Mouse (Mus musculus): ENCODE results near the gene Tm4sf5.
"Not testable (repeated sequence)": the region's sequence is repeated elsewhere in the genome, so short reads cannot be mapped to it uniquely, and the experiment has no call there.

Tm4sf5 gene

DNA sequence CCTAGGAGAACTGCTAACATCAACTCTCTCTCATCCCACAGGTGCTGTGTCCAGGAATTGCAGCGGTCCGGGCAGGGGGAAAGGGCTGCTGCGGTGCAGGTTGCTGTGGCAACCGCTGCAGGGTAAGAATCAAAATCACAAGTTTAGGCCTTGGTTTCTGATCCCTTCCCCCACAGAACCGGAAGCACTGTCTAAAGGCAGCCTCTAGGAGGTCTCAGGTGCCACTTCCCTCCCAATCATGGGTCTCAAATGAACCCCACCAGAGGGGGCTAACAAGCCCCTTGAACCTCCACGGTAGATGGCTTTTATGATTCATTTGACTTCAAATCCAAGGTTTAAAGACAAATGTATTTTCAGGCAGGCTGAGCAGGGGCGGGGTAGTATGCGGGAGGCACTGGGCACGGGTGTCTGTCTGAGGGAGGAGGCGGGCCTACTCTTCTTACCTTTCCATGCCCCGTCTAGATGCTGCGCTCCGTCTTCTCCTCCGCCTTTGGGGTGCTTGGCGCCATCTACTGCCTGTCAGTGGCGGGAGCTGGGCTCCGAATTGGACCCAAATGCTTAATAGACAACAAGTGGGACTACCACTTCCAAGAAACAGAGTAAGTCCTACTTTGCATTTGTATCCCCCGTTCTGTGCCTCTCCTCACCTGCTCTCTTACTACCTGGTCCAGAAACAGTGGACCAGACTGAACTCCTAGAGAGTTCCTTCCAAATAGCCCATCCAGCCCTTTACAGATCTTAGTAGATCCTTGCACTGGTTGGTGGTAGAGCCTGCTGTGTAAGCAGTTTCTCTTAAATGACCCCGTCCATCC lies 4.9 kb downstream of the Tm4sf5 start:
- peak; percentile 30 for DNase-seq (ENCODE audit: low read depth, low spot score)

DNA sequence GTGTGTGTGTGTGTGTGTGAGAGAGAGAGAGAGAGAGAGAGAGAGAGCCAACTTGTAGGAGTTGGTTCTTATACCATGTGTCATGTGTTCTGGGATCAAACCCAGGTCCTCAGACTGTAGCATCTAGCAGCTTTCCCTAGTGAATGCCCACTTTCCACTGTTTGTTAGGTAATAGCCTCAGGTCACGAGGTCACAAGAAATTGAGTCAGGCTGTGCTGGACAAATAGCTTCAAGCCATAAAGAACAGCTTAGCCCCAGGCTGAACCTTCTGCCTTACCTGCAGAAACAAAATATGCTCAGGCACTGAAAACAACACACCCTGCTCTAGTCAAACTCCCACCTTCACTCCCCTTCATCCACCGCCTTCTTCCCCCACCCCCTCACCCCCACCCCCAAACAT lies 6.2 kb downstream of the Tm4sf5 start:
- no peak for DNase-seq (ENCODE audit: low read depth, low spot score)

DNA sequence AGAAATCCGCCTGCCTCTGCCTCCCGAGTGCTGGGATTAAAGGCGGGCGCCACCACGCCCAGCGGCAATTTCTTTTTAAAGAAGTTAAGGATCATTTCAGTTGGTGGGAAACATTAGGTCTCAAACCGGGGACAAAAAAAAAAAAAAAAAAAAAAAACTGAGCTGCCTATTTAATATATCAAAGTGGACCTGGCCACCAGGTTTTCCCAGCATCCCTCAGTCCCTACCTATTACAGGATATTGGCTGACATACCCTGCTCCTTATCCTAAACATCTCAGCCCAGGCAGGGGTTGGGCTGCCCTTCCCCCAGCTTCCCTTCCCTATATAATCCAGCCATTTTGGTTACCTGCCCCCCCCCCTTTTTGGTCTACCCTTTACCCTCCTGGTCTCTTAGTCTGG lies 6.8 kb downstream of the Tm4sf5 start:
- DNase-seq (ENCODE audit: low read depth, low spot score) = no peak

DNA sequence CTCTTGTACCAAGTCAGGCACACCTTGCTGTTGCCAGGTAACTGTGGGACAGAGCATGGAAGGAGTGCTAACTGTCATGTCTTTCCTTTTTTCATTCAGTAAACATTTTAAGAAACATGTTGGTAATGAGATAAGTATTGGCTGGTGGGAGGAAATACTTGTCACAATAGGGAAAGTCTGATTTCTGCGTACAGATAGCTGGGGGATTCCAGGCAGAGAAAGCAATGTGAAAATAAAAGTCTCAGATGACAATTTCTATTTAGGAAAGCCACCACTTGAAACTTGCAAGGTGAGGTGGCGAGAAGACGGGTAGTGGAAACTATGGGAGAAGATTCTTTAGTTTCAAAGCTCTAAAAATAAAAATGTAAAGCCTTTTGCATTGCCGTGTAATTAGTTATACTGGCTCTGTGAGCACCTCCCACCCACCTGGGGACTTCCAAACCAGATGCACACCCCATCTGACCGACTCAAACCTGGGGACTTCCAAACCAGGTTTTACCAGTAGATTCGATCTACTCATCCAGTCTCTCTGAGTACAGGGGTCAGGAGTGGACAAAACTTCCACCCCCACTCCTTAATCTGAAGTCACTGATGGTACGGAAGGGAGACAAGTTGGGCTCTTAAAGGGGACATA lies 7.8 kb downstream of the Tm4sf5 start:
- DNase-seq (ENCODE audit: low read depth, low spot score) = no peak

DNA sequence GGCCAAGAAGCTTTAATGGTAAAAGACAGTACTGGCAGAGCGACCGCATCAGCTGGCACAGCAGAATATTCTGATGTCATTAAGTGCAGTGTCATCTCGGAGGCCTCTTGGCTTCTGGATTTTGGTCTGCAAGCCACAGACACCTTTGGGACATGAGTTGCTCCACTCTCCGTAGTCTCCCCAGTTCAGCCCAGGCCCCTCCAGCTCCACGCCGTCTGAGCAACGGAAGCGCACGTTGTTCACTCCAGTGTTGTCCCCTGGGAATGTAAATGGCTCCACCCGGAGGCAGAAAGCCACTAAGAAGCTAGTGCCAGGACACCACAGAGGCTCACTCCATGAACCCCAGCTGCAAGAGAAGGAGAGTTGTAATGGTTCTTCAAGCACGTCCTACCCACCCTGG lies 8.5 kb downstream of the Tm4sf5 start:
- DNase-seq (ENCODE audit: low read depth, low spot score) = no peak

DNA sequence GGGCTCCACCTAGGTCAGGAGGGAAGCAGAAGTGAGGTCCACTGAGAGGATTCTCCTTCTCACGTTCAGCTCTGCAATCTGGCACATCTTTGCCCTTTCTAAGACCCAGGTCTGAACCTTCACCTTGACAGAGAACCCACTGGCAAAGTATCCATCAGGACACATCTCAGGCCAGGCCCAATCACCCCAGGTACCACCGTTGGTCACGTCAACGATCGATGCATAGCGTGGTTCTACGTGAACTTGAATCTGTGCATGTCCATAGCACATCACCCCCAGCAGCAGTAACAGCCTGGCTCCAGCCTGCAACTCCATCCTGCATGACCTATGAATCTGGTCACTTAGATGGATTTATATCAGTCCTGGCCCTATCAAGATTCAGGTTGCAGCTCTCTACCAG lies 9.2 kb downstream of the Tm4sf5 start, which contains the start of gene Vmo1:
Gene Vmo1, minus strand, starts transcription at position 329 of the 400 bp plus-strand sequence.
- no peak for DNase-seq (ENCODE audit: low read depth, low spot score)

DNA sequence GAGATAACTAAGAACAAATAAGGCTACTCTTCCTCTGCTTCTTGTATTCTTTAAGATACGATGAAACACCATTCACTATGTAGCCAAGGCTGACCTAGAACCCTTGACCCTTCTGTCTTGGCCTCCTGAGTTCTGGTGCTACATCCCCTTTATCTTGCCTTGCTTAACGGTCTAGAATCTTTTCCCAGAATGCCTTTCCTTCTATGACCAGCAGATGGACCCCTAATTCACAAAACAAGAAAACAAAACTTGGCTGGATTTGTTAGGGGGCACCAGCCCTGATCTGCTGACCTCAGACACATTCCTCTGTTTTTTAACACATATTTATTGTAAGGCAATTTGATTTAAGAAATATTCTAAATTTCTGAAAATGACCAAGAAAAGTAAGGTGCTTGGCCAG lies 11.3 kb downstream of the Tm4sf5 start:
- DNase-seq (ENCODE audit: low read depth, low spot score) = peak; percentile 75

DNA sequence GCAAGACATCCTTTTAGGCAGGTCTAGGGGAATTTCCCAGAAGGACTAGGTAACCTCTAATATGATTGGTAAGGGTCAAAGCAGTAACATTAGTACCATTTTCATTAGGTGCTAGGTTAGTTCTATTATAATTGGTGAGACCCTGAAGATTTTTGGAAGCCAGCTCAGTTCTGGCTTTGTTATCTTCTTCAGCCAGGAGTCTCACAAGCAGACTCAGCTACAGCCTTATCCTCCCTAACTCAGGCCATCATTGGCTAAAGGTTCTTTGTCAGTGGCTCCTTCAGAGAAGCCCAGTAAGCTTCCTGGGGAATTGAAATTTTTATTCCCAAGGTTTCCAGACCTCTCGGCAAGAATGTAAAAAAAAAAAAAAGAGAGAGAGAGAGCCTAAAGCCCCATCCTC lies 13.4 kb downstream of the Tm4sf5 start:
- DNase-seq (ENCODE audit: low read depth, low spot score) = no peak

DNA sequence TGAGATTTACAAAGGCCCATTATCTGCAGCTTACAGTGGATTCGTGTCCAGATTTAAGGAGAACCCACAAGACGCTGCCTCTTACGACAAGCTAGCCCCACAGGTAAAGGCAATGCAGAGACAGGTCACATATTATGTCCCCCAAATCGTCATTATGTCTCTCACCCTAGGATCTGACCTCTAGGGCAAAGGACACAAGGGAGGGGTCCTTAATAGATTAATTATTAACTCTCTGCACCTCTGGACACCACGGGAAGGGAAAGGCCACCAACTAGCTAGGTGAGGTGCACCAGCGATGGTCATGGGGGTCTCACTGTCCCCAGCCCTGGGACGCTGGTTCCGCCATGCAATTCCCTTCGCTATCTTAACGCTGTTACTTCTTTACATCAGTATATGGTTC lies 13.9 kb downstream of the Tm4sf5 start, which contains the start of gene Gltpd2:
Gene Gltpd2, plus strand, starts transcription at position 274 of the 400 bp plus-strand sequence.
- DNase-seq (ENCODE audit: low read depth, low spot score) = no peak

DNA sequence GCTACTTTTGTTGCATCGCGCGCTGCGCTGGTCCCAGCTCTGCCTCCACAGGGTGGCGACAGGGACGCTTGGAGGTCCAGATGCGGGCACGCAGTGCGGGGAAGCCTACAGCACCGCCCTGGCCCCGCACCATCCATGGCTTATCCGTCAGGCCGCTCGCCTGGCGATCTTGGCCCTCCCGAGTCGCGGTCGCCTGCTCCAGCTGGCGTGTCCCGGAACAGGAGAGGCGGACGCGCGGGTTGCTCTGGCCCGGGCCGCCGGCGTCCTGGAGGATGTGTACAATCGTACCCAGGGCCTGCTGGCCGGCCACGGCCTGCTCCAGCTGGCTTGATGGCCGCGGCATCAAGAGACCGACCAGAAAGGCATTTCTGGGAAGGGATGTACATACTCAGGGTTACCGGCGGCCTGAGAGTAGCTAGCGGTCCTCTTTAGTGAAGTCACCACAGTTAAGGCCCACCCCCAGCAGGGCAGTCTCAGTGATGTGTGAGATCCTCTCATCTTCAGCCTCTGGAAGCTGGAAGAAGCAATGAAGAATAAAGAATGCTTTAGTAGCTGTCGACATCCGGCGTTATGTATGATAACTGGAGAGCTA lies 15.2 kb downstream of the Tm4sf5 start:
- DNase-seq (ENCODE audit: low read depth, low spot score) = peak; percentile 31

DNA sequence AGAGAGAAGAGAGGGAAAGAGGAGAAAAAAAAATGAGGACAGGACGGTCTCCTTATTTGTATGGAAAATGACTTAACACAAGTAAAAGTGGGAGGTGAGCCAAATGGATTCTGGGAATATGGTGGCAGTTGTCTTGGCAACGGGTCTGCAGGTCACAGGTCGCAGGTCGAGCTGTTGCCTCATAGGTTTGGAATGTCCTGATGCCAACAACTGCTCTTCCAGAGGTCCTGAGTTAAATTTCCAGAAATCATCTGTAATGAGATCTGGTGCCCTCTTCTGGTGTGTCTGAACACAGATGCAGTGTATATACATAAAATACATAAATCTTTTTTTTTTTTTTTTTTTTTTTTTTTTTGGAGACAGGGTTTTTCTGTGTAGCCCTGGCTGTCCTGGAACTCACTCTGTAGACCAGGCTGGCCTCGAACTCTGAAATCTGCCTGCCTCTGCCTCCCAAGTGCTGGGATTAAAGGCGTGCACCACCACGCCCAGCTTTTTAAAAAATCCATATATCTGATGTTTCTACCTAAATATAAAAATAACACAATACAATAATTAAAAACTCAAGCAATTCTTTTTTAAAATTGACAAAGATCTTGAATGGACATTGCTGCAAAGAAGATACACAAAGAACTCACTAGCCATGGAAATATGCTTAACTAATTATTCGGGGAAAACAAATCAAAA lies 18.4 kb downstream of the Tm4sf5 start:
- peak; percentile 56 for DNase-seq (ENCODE audit: low read depth, low spot score)

DNA sequence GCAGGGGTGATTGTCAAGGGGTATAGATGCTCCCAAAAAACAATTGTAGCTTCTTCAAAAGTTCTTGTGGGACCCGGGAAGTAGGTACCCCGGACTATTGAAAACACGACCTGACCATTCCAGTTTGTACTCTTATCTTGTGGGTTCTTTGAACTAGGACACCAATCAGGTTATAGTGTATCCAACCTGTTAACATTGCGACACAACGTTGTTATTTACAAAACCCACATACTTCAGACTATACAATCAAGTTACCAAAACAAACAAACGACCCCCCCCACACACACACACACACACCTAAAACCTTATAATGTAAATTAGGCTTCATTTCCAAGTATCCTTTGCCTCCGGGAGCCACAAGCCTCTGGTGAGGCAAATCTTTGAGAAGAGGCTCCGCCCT lies 19.7 kb downstream of the Tm4sf5 start:
- no peak for DNase-seq (ENCODE audit: low read depth, low spot score)

DNA sequence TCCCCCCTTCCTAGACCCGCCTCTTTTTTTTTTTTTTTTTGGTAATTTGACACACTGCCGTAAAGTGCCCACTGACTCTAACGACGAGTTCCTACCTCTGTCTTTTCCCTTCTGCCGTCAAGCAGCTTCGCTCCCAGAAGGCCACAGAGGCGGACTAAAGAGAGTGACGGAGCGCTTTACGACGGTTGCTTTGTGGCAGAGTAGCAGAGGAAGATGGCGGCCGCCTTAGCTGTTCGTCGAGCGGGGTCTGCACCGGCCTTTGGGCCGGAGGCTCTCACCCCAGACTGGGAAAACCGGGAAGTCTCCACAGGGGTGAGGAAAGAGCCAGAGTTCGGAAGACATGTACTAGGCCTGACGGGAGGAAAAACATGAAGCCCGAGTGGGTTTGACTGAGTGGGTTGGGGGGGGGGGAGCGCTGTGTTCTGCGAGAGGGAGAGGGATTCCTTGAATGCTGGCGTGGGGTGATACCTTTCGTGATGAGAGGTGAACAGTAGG lies 20.2 kb downstream of the Tm4sf5 start, which contains the start of gene Psmb6:
Gene Psmb6, plus strand, starts transcription at position 184 of the 495 bp plus-strand sequence.
- DNase-seq (ENCODE audit: low read depth, low spot score) = peak; percentile 97

DNA sequence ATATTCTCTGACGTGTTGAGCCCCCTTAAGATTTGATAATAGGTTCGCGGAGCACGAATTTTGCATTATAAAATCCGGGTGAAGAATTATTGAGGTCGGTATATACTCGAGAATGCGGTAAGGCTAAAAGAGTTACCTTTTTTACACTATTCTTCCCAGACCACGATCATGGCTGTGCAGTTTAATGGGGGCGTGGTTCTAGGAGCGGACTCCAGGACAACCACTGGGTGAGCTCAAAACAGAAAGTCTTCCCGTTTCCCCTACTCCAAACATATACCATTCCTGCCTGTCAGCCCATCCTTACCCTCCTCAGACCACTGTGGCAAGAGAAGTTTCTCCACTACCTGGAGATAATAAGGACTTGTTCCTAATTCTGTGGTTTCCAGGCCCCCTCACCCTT lies 20.7 kb downstream of the Tm4sf5 start:
- DNase-seq (ENCODE audit: low read depth, low spot score) = no peak

DNA sequence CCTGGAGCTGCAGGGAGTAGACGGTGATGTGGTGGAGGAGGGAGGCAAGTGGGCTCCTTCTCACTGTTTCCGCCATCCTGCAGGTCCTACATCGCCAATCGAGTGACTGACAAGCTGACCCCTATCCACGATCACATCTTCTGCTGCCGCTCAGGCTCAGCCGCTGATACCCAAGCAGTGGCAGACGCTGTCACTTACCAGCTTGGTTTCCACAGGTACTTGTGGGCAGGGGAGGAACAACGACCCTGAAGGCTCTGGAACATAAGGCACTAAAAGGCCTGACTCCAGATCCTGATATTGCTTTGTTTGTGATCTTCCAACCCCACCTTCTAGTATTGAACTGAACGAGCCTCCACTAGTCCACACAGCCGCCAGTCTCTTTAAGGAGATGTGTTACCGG lies 21.2 kb downstream of the Tm4sf5 start:
- DNase-seq (ENCODE audit: low read depth, low spot score) = no peak

DNA sequence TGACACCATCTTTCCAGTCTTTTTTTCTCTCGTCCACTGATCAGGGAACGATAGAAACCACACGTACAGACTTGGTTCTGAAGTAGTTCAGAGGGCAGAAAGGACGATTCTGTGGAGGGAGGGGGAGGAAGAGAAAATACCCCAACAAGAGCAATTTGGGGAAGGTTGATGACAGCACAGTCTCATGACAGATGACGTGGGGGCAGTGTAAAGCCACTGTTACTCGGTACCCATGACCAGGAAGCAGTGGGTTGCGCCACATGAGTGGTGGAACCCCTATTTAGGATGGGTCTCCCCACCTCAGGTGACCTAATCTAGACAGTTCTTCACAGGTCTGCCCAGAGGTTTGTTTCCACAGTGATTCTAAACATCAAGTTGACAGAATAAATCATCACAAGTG lies 23.6 kb downstream of the Tm4sf5 start:
- DNase-seq (ENCODE audit: low read depth, low spot score) = no peak

DNA sequence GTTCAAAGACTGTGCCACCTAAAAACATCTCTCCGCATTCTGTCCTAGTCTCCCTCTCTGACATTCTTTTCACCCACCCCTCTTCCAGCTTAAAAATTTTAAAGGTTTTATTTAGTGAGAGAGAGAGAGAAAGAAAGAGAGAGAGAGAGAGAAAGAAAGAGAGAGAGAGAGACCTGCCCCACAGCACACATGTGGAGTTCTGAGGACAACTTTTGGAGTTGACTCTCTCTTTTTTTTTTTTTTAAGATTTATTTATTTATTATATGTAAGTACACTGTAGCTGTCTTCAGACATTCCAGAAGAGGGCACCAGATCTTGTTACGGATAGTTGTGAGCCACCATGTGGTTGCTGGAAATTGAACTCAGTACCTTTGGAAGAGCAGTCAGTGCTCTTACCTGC lies 26.0 kb downstream of the Tm4sf5 start:
- not testable (repeated sequence) for DNase-seq (ENCODE audit: low read depth, low spot score)

DNA sequence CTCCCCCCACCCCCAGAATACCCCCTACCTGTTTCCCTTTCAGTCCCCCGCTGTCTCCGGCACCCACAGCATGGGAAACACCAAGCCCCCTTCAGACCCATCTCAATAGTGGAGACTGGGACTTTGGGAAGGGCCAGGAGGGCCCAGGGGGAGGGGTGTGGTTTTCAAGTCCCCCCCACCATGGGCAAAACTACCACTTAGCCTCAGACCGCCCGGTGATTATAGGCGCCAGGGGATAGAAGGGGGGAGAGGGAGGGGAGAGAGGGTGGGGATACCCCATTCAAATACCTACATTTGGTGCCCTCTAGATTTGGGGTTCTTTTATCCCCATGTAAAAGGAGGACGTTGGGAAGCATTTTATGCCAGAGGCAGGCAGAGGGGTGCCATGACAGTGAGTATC lies 27.8 kb downstream of the Tm4sf5 start, which contains the start of gene Gm40193:
Gene Gm40193, minus strand, starts transcription at position 101 of the 400 bp plus-strand sequence.
- no peak for DNase-seq (ENCODE audit: low read depth, low spot score)

DNA sequence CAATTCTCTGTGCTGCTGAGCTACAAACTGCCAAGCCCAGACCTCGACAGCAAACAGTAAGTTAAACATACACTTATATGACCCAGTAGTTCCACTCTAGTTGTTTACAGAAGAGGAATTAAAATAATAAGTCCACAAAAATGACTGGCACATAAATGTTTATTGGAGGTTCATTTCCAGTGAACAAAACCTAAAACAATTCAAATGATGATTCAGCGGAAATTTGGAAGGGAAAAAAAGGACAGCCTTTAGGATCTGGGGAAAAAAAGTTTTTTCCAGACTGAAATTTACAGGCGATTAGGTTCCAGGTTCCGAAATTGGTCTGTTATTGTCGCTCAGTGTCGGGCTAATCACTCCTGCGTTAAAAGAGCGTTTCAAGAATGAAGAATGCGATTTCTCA lies 34.4 kb downstream of the Tm4sf5 start:
- no peak for DNase-seq (ENCODE audit: low read depth, low spot score)

DNA sequence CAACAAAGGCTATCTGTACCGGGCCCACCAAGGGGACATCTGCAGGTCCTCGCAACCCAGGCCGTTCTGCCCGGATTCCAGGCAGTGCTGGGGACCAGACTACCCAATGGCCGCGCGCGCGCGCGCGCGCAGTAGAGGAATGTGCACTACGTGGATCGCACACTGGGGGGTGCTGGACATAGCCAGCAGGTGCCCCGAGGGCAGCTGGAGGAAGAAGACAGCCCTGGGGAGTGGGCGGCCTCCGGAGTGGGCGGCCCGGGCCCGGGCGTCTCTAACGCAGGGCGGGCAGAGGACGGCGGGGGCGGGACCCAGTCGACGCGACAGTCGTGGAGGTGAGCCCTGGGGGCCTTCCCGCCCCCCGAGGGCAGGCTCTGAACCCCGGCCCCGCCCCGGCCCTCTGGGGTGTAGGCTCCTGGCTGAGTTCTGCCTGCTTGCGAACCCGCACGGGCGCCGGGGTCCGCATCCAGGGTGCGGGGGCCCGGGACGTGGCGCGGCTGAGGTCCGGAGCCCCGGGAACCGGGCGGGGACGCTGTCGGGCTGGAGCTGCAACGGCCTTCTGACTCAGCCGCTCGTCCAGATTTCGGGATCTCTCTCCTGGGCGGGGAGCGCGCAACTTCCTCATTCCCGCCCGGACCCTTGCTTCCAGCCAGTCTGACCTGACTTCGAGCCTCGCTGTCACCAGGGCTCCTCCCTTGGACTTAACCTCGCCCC lies 35.0 kb downstream of the Tm4sf5 start, which contains the start of gene Pld2:
Gene Pld2, plus strand, starts transcription at position 188 of the 711 bp plus-strand sequence.
- DNase-seq (ENCODE audit: low read depth, low spot score) = peak; percentile 93

DNA sequence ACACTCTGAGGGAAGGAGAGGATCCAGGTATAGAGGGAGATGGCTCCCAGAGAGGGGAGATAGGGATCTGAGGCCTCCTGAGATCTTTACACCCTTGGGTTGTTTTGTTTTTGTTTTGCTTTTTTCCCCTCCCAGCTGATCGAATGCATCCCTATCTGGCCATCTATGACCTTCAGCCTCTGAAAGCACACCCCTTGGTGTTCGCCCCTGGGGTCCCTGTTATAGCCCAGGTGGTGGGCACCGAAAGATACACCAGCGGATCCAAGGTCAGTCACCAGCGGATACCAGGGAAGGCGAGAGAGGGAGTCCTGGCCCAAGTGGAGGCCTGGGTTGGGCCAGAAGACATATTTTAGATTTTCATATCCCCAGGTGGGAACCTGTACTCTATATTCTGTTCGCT lies 35.9 kb downstream of the Tm4sf5 start:
- no peak for DNase-seq (ENCODE audit: low read depth, low spot score)

All from mesoderm, embryonic 11.5 days (tissue).